Mouse (Mus musculus): ENCODE data around the gene Slc2a6. TPM values are rescaled to one million over a fixed set of nuclear protein-coding genes. Genes with fewer than 3 reads are reported as not detected.

Gene Slc2a6
- polyA plus RNA-seq, 1 experiment: 45.4 TPM

GRCm38 (mm10) chr2:27069646-27070045 lies 41.8 kb upstream of the Slc2a6 start:
- Histone ChIP-seq H3K27me3 (ENCODE audit: control insufficient read depth, insufficient read depth, low read length) (no peaks in the 10 kb centered on the region), H3K27ac (ENCODE audit: insufficient read depth, low read length) (no peak overlapping the region), H3K4me1 (ENCODE audit: control insufficient read depth, insufficient read depth, low read length) (no peaks in the 10 kb centered on the region), H3K4me3 (replicated peaks; ENCODE audit: insufficient read depth, low read depth, low read length) (no peak overlapping the region)
- TF ChIP-seq CTCF (IDR thresholded peaks at IDR 0.05; ENCODE audit: borderline replicate concordance, insufficient read depth, low read depth, low read length) (no peak), POLR2A (IDR thresholded peaks at IDR 0.05; ENCODE audit: borderline replicate concordance, insufficient read depth, low read length) (no peak)
- WGBS: 42% methylated on average over 3 of the region's 3 CpGs
- no peak for DNase-seq

- TF ChIP-seq CTCF (IDR thresholded peaks at IDR 0.05; ENCODE audit: borderline replicate concordance, insufficient read depth, low read depth, low read length) (no peak), POLR2A (IDR thresholded peaks at IDR 0.05; ENCODE audit: borderline replicate concordance, insufficient read depth, low read length) (no peak)
- no peak for DNase-seq
- H3K27ac ChIP-seq (ENCODE audit: insufficient read depth, low read length): no peak overlapping the region
- no peaks in the 10 kb centered on the region for H3K4me1 ChIP-seq (ENCODE audit: control insufficient read depth, insufficient read depth, low read length)
- H3K27me3 ChIP-seq (ENCODE audit: control insufficient read depth, insufficient read depth, low read length): no peaks in the 10 kb centered on the region
- 29% methylated on average over 2 of the region's 2 CpGs for WGBS
- H3K4me3 ChIP-seq (replicated peaks; ENCODE audit: insufficient read depth, low read depth, low read length): no peak overlapping the region
Measured at GRCm38 (mm10) chr2:27067996-27068395, 40.2 kb upstream of the Slc2a6 start.

GRCm38 (mm10) chr2:27067124-27067523 lies 39.3 kb upstream of the Slc2a6 start:
- no peak for TF ChIP-seq CTCF (IDR thresholded peaks at IDR 0.05; ENCODE audit: borderline replicate concordance, insufficient read depth, low read depth, low read length)
- no peak for TF ChIP-seq POLR2A (IDR thresholded peaks at IDR 0.05; ENCODE audit: borderline replicate concordance, insufficient read depth, low read length)
- DNase-seq: no peak
- no peaks in the 10 kb centered on the region for H3K4me1 ChIP-seq (ENCODE audit: control insufficient read depth, insufficient read depth, low read length)
- H3K27ac ChIP-seq (ENCODE audit: insufficient read depth, low read length): no peak overlapping the region
- H3K4me3 ChIP-seq (replicated peaks; ENCODE audit: insufficient read depth, low read depth, low read length): no peak overlapping the region
- 56% methylated on average over 2 of the region's 2 CpGs for WGBS
- no peaks in the 10 kb centered on the region for H3K27me3 ChIP-seq (ENCODE audit: control insufficient read depth, insufficient read depth, low read length)

- H3K27ac ChIP-seq (ENCODE audit: insufficient read depth, low read length): no peak overlapping the region
- H3K4me1 ChIP-seq (ENCODE audit: control insufficient read depth, insufficient read depth, low read length): no peaks in the 10 kb centered on the region
- 59% methylated on average over 9 of the region's 9 CpGs for WGBS
- no peak for DNase-seq
- no peak for TF ChIP-seq POLR2A (IDR thresholded peaks at IDR 0.05; ENCODE audit: borderline replicate concordance, insufficient read depth, low read length)
- no peak for TF ChIP-seq CTCF (IDR thresholded peaks at IDR 0.05; ENCODE audit: borderline replicate concordance, insufficient read depth, low read depth, low read length)
- no peaks in the 10 kb centered on the region for H3K27me3 ChIP-seq (ENCODE audit: control insufficient read depth, insufficient read depth, low read length)
- H3K4me3 ChIP-seq (replicated peaks; ENCODE audit: insufficient read depth, low read depth, low read length): no peak overlapping the region
Measured at GRCm38 (mm10) chr2:27059187-27059586, 31.4 kb upstream of the Slc2a6 start.

- H3K27me3 ChIP-seq (ENCODE audit: control insufficient read depth, insufficient read depth, low read length): no peaks in the 10 kb centered on the region
- 6% methylated on average over 12 of the region's 12 CpGs for WGBS
- TF ChIP-seq POLR2A (IDR thresholded peaks at IDR 0.05; ENCODE audit: borderline replicate concordance, insufficient read depth, low read length) (no peak), CTCF (IDR thresholded peaks at IDR 0.05; ENCODE audit: borderline replicate concordance, insufficient read depth, low read depth, low read length) (no peak)
- no peak overlapping the region for H3K27ac ChIP-seq (ENCODE audit: insufficient read depth, low read length)
- H3K4me1 ChIP-seq (ENCODE audit: control insufficient read depth, insufficient read depth, low read length): no peaks in the 10 kb centered on the region
- DNase-seq: peak in 1 of 2 experiments; percentile 30
- H3K4me3 ChIP-seq (replicated peaks; ENCODE audit: insufficient read depth, low read depth, low read length): no peak overlapping the region
Measured at GRCm38 (mm10) chr2:27058751-27059150, 31.0 kb upstream of the Slc2a6 start.

- no peaks in the 10 kb centered on the region for H3K27me3 ChIP-seq (ENCODE audit: control insufficient read depth, insufficient read depth, low read length)
- no peak overlapping the region for H3K27ac ChIP-seq (ENCODE audit: insufficient read depth, low read length)
- DNase-seq: no peak
- 31% methylated on average over 4 of the region's 4 CpGs for WGBS
- TF ChIP-seq POLR2A (IDR thresholded peaks at IDR 0.05; ENCODE audit: borderline replicate concordance, insufficient read depth, low read length) (no peak), CTCF (IDR thresholded peaks at IDR 0.05; ENCODE audit: borderline replicate concordance, insufficient read depth, low read depth, low read length) (no peak)
- H3K4me3 ChIP-seq (replicated peaks; ENCODE audit: insufficient read depth, low read depth, low read length): no peak overlapping the region
- no peaks in the 10 kb centered on the region for H3K4me1 ChIP-seq (ENCODE audit: control insufficient read depth, insufficient read depth, low read length)
Measured at GRCm38 (mm10) chr2:27058251-27058650, 30.5 kb upstream of the Slc2a6 start.

GRCm38 (mm10) chr2:27049408-27049807 lies 21.6 kb upstream of the Slc2a6 start:
- Histone ChIP-seq H3K4me1 (ENCODE audit: control insufficient read depth, insufficient read depth, low read length) (no peaks in the 10 kb centered on the region), H3K27ac (ENCODE audit: insufficient read depth, low read length) (no peak overlapping the region), H3K27me3 (ENCODE audit: control insufficient read depth, insufficient read depth, low read length) (no peaks in the 10 kb centered on the region), H3K4me3 (replicated peaks; ENCODE audit: insufficient read depth, low read depth, low read length) (no peak overlapping the region)
- TF ChIP-seq CTCF (IDR thresholded peaks at IDR 0.05; ENCODE audit: borderline replicate concordance, insufficient read depth, low read depth, low read length) (no peak), POLR2A (IDR thresholded peaks at IDR 0.05; ENCODE audit: borderline replicate concordance, insufficient read depth, low read length) (no peak)
- DNase-seq: no peak
- WGBS: 24% methylated on average over 6 of the region's 6 CpGs

GRCm38 (mm10) chr2:27045979-27046770 lies 18.4 kb upstream of the Slc2a6 start:
- Histone ChIP-seq H3K27ac (ENCODE audit: insufficient read depth, low read length) (no peak overlapping the region), H3K27me3 (ENCODE audit: control insufficient read depth, insufficient read depth, low read length) (no peaks in the 10 kb centered on the region), H3K4me3 (replicated peaks; ENCODE audit: insufficient read depth, low read depth, low read length) (no peak overlapping the region), H3K4me1 (ENCODE audit: control insufficient read depth, insufficient read depth, low read length) (no peaks in the 10 kb centered on the region)
- peak in 1 of 2 experiments; percentile 24 for DNase-seq
- TF ChIP-seq POLR2A (IDR thresholded peaks at IDR 0.05; ENCODE audit: borderline replicate concordance, insufficient read depth, low read length): no peak
- no peak for TF ChIP-seq CTCF (IDR thresholded peaks at IDR 0.05; ENCODE audit: borderline replicate concordance, insufficient read depth, low read depth, low read length)
- WGBS: 44% methylated on average over 8 of the region's 8 CpGs
